Mouse (Mus musculus) lung, adult 2 months (tissue): Measurements from ENCODE around the gene Tceanc.

Experiments
- CTCF ChIP-seq: fragments of 200-500 bp; IDR thresholded peaks from 2 replicates; pipeline ENCODE4 v1.5.1; 2011; ENCODE audit warnings: mild to moderate bottlenecking, low read length, control low read depth; ENCODE audit not compliant: insufficient read depth
- POLR2A ChIP-seq: fragments of 200-500 bp; IDR thresholded peaks from 2 replicates; pipeline ENCODE4 v1.6.1; 2011; ENCODE audit warnings: low read depth, mild to moderate bottlenecking, control low read depth, low read length, borderline replicate concordance; ENCODE audit errors: extremely low read depth

DNA sequence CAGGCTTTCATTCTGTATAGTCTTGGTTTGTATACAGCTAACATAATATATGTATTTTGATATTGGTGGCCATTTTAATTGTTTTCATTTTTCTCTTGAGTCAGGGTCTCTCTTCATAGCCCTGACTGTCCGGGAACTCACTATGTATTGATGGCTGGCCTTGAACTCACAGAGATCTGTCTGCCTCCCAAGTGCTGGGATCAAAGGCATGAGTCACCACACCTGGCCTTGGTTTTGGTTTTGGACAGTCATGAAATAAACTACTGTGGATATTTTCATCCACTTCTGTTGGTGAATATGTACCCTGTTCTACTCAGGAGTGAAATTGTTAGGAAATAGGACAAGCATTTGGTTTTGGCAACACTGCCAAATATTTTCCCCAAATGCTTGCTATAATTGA lies 1.7 kb downstream of the Tceanc start:
- TF ChIP-seq CTCF (no peak), POLR2A (no peak)
